8 mouse cellular contexts compared by ENCODE assay signal in the genomic region with DNA sequence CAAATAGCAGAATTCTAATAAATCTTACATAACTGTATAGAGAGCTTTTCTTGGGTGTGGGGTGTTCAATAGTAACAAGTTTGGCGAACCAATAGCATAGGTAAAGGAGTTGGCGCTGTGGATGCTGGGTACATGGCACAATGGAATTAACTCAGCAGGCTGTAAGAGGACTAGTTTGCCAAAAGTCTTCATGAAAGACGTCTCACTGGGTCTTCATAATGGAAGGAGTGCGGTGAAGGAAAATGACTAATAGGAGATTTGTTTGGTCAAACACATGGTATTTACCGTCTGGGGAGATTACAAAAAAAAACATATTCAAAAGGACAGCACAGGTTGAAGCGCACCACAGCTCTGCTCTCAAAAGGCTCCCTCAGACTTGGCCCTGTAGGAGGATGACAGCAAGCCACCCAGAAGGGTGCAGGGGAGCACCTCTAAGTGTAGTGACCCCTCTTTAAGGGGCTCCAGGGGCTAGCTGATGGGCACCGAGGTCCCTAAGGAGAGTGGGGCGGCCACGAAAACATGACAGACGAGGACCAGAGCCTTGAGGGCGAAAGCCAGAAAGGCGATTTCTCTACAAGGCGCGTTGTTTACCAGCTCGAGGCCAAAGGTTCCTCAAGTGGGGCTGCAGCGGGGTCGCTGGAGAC. TPM values are rescaled to one million over a fixed set of nuclear protein-coding genes. Genes with fewer than 3 reads are reported as not detected.
DNase-seq lines count a peak whose midpoint lies in the region; ATAC-seq and TF ChIP-seq lines count a peak whose summit lies in the region.

No protein-coding gene starts in this region.

- ATAC-seq in hindbrain, postnatal 0 days = peak; percentile 60
- peak; percentile 55 for ATAC-seq in midbrain, embryonic 16.5 days

- 41% methylated on average over 17 of the region's 17 CpGs for WGBS in spleen, adult 2 months
- 9% methylated on average over 17 of the region's 17 CpGs for WGBS in hindbrain, postnatal 0 days
- 7% methylated on average over 17 of the region's 17 CpGs for WGBS in midbrain, embryonic 16.5 days

- peak; percentile 9 to 20 for DNase-seq in frontal cortex, adult 2 months (ENCODE audit: extremely low spot score in 1 of 2, low spot score in 1 of 2)
- no peak for DNase-seq in frontal cortex, postnatal 25 days (ENCODE audit: low spot score in 2 of 2)
- DNase-seq in spleen, adult 2 months (ENCODE audit: low read depth in 1 of 2, low spot score in 2 of 2) = peak in 1 of 2 experiments; percentile 3
- no peak for DNase-seq in spleen, postnatal 36 days (ENCODE audit: low spot score in 2 of 2)
- DNase-seq in hindbrain, postnatal 0 days (ENCODE audit: low spot score) = peak; percentile 48
- no peak for DNase-seq in layer of hippocampus, postnatal 14 days (ENCODE audit: low spot score in 2 of 2)
- DNase-seq in kidney, adult 8-10 months = no peak

- H3K9ac ChIP-seq in hindbrain, postnatal 0 days (replicated peaks; ENCODE audit: low read length) = peak overlapping the region; percentile 92
- H3K9ac ChIP-seq in midbrain, embryonic 16.5 days (ENCODE audit: low read depth, low read length) = peak overlapping the region; percentile 98

- no peaks in the 10 kb centered on the region for H3K27me3 ChIP-seq in spleen, adult 2 months (ENCODE audit: control insufficient read depth, insufficient read depth, low read length)
- H3K27me3 ChIP-seq in hindbrain, postnatal 0 days (ENCODE audit: insufficient read depth, low read length) = no peaks in the 10 kb centered on the region
- no peaks in the 10 kb centered on the region for H3K27me3 ChIP-seq in midbrain, embryonic 16.5 days (ENCODE audit: control insufficient read depth, insufficient read depth, low read depth, low read length)

- H3K4me3 ChIP-seq in spleen, adult 2 months (ENCODE audit: extremely low read depth, insufficient read depth, insufficient read length) = peak overlapping the region; percentile 94
- peak overlapping the region; percentile 88 for H3K4me3 ChIP-seq in hindbrain, postnatal 0 days (ENCODE audit: low read length)
- peak overlapping the region; percentile 76 for H3K4me3 ChIP-seq in midbrain, embryonic 16.5 days (ENCODE audit: low read depth, low read length)

- peak overlapping the region; percentile 93 for H3K27ac ChIP-seq in spleen, adult 2 months (ENCODE audit: insufficient read depth, low read length)
- peak overlapping the region; percentile 99 for H3K27ac ChIP-seq in hindbrain, postnatal 0 days
- peak overlapping the region; percentile 98 for H3K27ac ChIP-seq in midbrain, embryonic 16.5 days (ENCODE audit: low read length)

- no peak for TF ChIP-seq POLR2A in spleen, adult 2 months (IDR thresholded peaks at IDR 0.05; ENCODE audit: low read depth, low read length)

- TF ChIP-seq CTCF in spleen, adult 2 months (IDR thresholded peaks at IDR 0.05; ENCODE audit: extremely low read depth, insufficient read depth, insufficient read length, insufficient replicate concordance) = no peak
- no peak for TF ChIP-seq CTCF in hindbrain, postnatal 0 days (IDR thresholded peaks at IDR 0.05; ENCODE audit: low read depth)

- H3K4me2 ChIP-seq in hindbrain, postnatal 0 days (ENCODE audit: low read depth, low read length) = peak overlapping the region; percentile 89
- H3K4me2 ChIP-seq in midbrain, embryonic 16.5 days (ENCODE audit: low read length) = peak overlapping the region; percentile 73

- H3K9me3 ChIP-seq in hindbrain, postnatal 0 days (ENCODE audit: low read length) = no peaks in the 10 kb centered on the region
- H3K9me3 ChIP-seq in midbrain, embryonic 16.5 days (replicated peaks; ENCODE audit: control insufficient read depth, low read length, poor library complexity, severe bottlenecking) = no peaks in the 10 kb centered on the region

- no peaks in the 10 kb centered on the region for H3K36me3 ChIP-seq in spleen, adult 2 months (ENCODE audit: control insufficient read depth, insufficient read depth, low read length)
- H3K36me3 ChIP-seq in hindbrain, postnatal 0 days (ENCODE audit: insufficient read depth, low read length) = no peaks in the 10 kb centered on the region
- no peaks in the 10 kb centered on the region for H3K36me3 ChIP-seq in midbrain, embryonic 16.5 days (ENCODE audit: control insufficient read depth, insufficient read depth, low read length)

- peaks cover 3% of the 10 kb centered on the region for H3K4me1 ChIP-seq in spleen, adult 2 months (ENCODE audit: control insufficient read depth, insufficient read depth, insufficient read length)
- H3K4me1 ChIP-seq in hindbrain, postnatal 0 days (ENCODE audit: insufficient read depth, low read length) = peaks cover 7% of the 10 kb centered on the region; the same call in 1 of the 2 replicates
- H3K4me1 ChIP-seq in midbrain, embryonic 16.5 days (ENCODE audit: control insufficient read depth, insufficient read depth, low read length) = peaks cover 34% of the 10 kb centered on the region

RNA-seq across cellular contexts. Expression of gene Usp47, which starts 0.7 kb away (rescaled TPM):
- polyA plus RNA-seq in frontal cortex, adult 2 months (2012; rRNA removed) = 36.1 and 40.0 TPM in 2 replicates
- 4.2 and 5.2 TPM in 2 replicates for polyA plus RNA-seq in spleen, adult 2 months (2012; rRNA removed)
- total RNA-seq in hindbrain, postnatal 0 days (2014; rRNA removed) = 55.7 and 70.5 TPM in 2 replicates
- polyA plus RNA-seq in hindbrain, postnatal 0 days (2015; fragmentation: Nextera tagmentation; extraction: Ambion mirVana) = 44.9 and 45.5 TPM in 2 replicates
- 78.4 and 85.8 TPM in 2 replicates for polyA plus RNA-seq in midbrain, embryonic 16.5 days (2015; fragmentation: Nextera tagmentation; extraction: Ambion mirVana)
- total RNA-seq in layer of hippocampus, postnatal 14 days (2021) = 10 to 100 TPM; 64.3 to 66.0 TPM

Comparison
In these comparisons a context has a peak if more than half of its experiments do, and no peak if none do; other contexts are left out.
1. DNase-seq: peak in frontal cortex, adult 2 months (2 of 2) and hindbrain, postnatal 0 days (single experiment); none in frontal cortex, postnatal 25 days (0 of 2), spleen, postnatal 36 days (0 of 2), layer of hippocampus, postnatal 14 days (0 of 2) and kidney, adult 8-10 months (0 of 2).
2. Peak in every context shown above with its lines, with median percentiles within 50 percentile points of each other: H3K27ac ChIP-seq and H3K4me3 ChIP-seq.